20 mouse cellular contexts compared by ENCODE assay signal in genomic region chr6:22474011-22474410, GRCm38 (mm10).
DNase-seq lines count a peak whose midpoint lies in the region; ATAC-seq and TF ChIP-seq lines count a peak whose summit lies in the region.
"Had no signal": no experiment of that assay in that cellular context is flagged by ENCODE, and none has a peak within 500 bp of the region (broad histone marks: within the 10 kb centered on the region; RNA-seq: fewer than 3 reads in every experiment).

No protein-coding gene starts in this region.

- 56% methylated on average over 2 of the region's 2 CpGs for WGBS in lung, postnatal 0 days
- 51% methylated on average over 2 of the region's 2 CpGs for WGBS in lung, adult 2 months

- H3K4me2 ChIP-seq in lung, postnatal 0 days (replicated peaks; ENCODE audit: low read depth, low read length), result no peak overlapping the region
- H3K4me2 ChIP-seq: forebrain, embryonic 13.5 days; heart, embryonic 12.5 days; lung, embryonic 15.5 days; midbrain, embryonic 11.5 days; neural tube, embryonic 12.5 days had no signal

- H3K27me3 ChIP-seq in lung, postnatal 0 days (replicated peaks; ENCODE audit: insufficient read depth, low read length), result no peaks in the 10 kb centered on the region
- H3K27me3 ChIP-seq: forebrain, embryonic 13.5 days; heart, embryonic 12.5 days; lung, embryonic 15.5 days; neural tube, embryonic 12.5 days had no signal

- TF ChIP-seq CTCF in lung, postnatal 0 days (IDR thresholded peaks at IDR 0.05), result no peak
- no peak for TF ChIP-seq CTCF in lung, adult 2 months (IDR thresholded peaks at IDR 0.05; ENCODE audit: insufficient read depth, low read length)

- DNase-seq in frontal cortex, postnatal 10 days (ENCODE audit: low spot score in 2 of 2), result no peak
- peak; percentile 26 for DNase-seq in lung, postnatal 0 days (ENCODE audit: low spot score)
- no peak for DNase-seq in lung, adult 2 months
- peak; percentile 73 for DNase-seq in brain, adult 2 months (ENCODE audit: low read depth, low spot score)
- no peak for DNase-seq in gastrocnemius, postnatal 36 days
- DNase-seq in thymus, postnatal 36 days, result no peak
- DNase-seq: cerebellum, postnatal 25 days; gastrocnemius, postnatal 25 days; heart, postnatal 36 days had no signal

- no peak for TF ChIP-seq EP300 in lung, postnatal 0 days (IDR thresholded peaks at IDR 0.05)

- H3K36me3 ChIP-seq in lung, postnatal 0 days (ENCODE audit: insufficient read depth, low read length), result no peaks in the 10 kb centered on the region
- H3K36me3 ChIP-seq: embryonic facial prominence, embryonic 10.5 days; heart, embryonic 12.5 days; lung, embryonic 15.5 days; neural tube, embryonic 12.5 days had no signal

- no peak for TF ChIP-seq POLR2A in lung, adult 2 months (IDR thresholded peaks at IDR 0.05; ENCODE audit: borderline replicate concordance, extremely low read depth, low read depth, low read length)

- no peak overlapping the region for H3K4me3 ChIP-seq in lung, postnatal 0 days (ENCODE audit: low read depth, low read length)
- H3K4me3 ChIP-seq in lung, adult 2 months (replicated peaks; ENCODE audit: extremely low read depth, low read depth, low read length), result no peak overlapping the region
- H3K4me3 ChIP-seq: embryonic facial prominence, embryonic 10.5 days; forebrain, embryonic 13.5 days; heart, embryonic 12.5 days; lung, embryonic 15.5 days; neural tube, embryonic 12.5 days had no signal

- H3K4me1 ChIP-seq in lung, postnatal 0 days (ENCODE audit: insufficient read depth, low read depth, low read length), result no peaks in the 10 kb centered on the region
- no peaks in the 10 kb centered on the region for H3K4me1 ChIP-seq in lung, adult 2 months (ENCODE audit: control insufficient read depth, insufficient read depth, low read length)
- H3K4me1 ChIP-seq: embryonic facial prominence, embryonic 10.5 days; forebrain, embryonic 13.5 days; heart, embryonic 12.5 days; lung, embryonic 15.5 days; neural tube, embryonic 12.5 days had no signal

- no peak overlapping the region for H3K27ac ChIP-seq in lung, postnatal 0 days (ENCODE audit: low read length)
- H3K27ac ChIP-seq: embryonic facial prominence, embryonic 10.5 days; forebrain, embryonic 13.5 days; kidney, postnatal 0 days; lung, embryonic 15.5 days; neural tube, embryonic 12.5 days had no signal

- no peaks in the 10 kb centered on the region for H3K9me3 ChIP-seq in lung, postnatal 0 days (ENCODE audit: low read length)
- H3K9me3 ChIP-seq: embryonic facial prominence, embryonic 10.5 days; forebrain, embryonic 13.5 days; heart, embryonic 12.5 days; lung, embryonic 15.5 days; neural tube, embryonic 12.5 days had no signal

- ATAC-seq in frontal cortex, adult (ENCODE audit: low TSS enrichment), result peak; percentile 98
- ATAC-seq in lung, postnatal 0 days, result no peak
- ATAC-seq in megakaryocyte, adult 5-6 weeks (ENCODE audit: poor library complexity, severe bottlenecking), result peak; percentile 76
- ATAC-seq: forebrain, embryonic 13.5 days; hindbrain, embryonic 16.5 days; intestine, postnatal 0 days had no signal

- intact Hi-C loops in gastrocnemius, postnatal 36 days (cut with DNase I), result no loop called here

- H3K9ac ChIP-seq in lung, postnatal 0 days (replicated peaks; ENCODE audit: low read depth), result no peak overlapping the region
- H3K9ac ChIP-seq: forebrain, embryonic 13.5 days; heart, embryonic 12.5 days; lung, embryonic 15.5 days; neural tube, embryonic 12.5 days had no signal

Comparison
In these comparisons a context has a peak if more than half of its experiments do, and no peak if none do; other contexts are left out.
1. DNase-seq: peak in lung, postnatal 0 days (single experiment) and brain, adult 2 months (single experiment); none in frontal cortex, postnatal 10 days (0 of 2), lung, adult 2 months (single experiment), gastrocnemius, postnatal 36 days (0 of 2) and thymus, postnatal 36 days (0 of 2).